Mouse (Mus musculus): ENCODE measurements around the gene Gpat2. TPM values are rescaled to one million over a fixed set of nuclear protein-coding genes. Genes with fewer than 3 reads are reported as not detected.

The Gpat2 gene
- total RNA-seq, 2 experiments from 2014 or later = 0.48 to 0.58 TPM

GRCm38 (mm10) chr2:127444055-127444789, 19.2 kb downstream of the Gpat2 start, which contains the start of gene Fahd2a:
Gene Fahd2a, minus strand, starts transcription at chr2:127444565.
- peak; percentile 95 for DNase-seq

GRCm38 (mm10) chr2:127446847-127447246, 21.8 kb downstream of the Gpat2 start:
- no peak for DNase-seq

- peak; percentile 51 for DNase-seq
Observed at GRCm38 (mm10) chr2:127449691-127450090, 24.7 kb downstream of the Gpat2 start.

- no peak for DNase-seq
Observed at GRCm38 (mm10) chr2:127451748-127452147, 26.7 kb downstream of the Gpat2 start.

GRCm38 (mm10) chr2:127453141-127453540, 28.1 kb downstream of the Gpat2 start:
- DNase-seq = no peak

- peak; percentile 86 for DNase-seq
Observed at GRCm38 (mm10) chr2:127453764-127454163, 28.8 kb downstream of the Gpat2 start.

- DNase-seq = no peak
Observed at GRCm38 (mm10) chr2:127459341-127459740, 34.3 kb downstream of the Gpat2 start.

- DNase-seq = no peak
Observed at GRCm38 (mm10) chr2:127461351-127461750, 36.4 kb downstream of the Gpat2 start.

GRCm38 (mm10) chr2:127462314-127462713, 37.3 kb downstream of the Gpat2 start:
- peak; percentile 76 for DNase-seq

- DNase-seq = no peak
Observed at GRCm38 (mm10) chr2:127470183-127470582, 45.2 kb downstream of the Gpat2 start.

GRCm38 (mm10) chr2:127470661-127471060, 45.7 kb downstream of the Gpat2 start:
- DNase-seq = no peak

GRCm38 (mm10) chr2:127471281-127471680, 46.3 kb downstream of the Gpat2 start:
- DNase-seq = no peak

GRCm38 (mm10) chr2:127472279-127472678, 47.3 kb downstream of the Gpat2 start:
- no peak for DNase-seq

- no peak for DNase-seq
Observed at GRCm38 (mm10) chr2:127479210-127479609, 54.2 kb downstream of the Gpat2 start.

- no peak for DNase-seq
Observed at GRCm38 (mm10) chr2:127479763-127480162, 54.8 kb downstream of the Gpat2 start.

- no peak for DNase-seq
Observed at GRCm38 (mm10) chr2:127481841-127482532, 57.0 kb downstream of the Gpat2 start.

GRCm38 (mm10) chr2:127482533-127482911, 57.5 kb downstream of the Gpat2 start:
- peak; percentile 71 for DNase-seq

GRCm38 (mm10) chr2:127483001-127483400, 58.0 kb downstream of the Gpat2 start:
- no peak for DNase-seq

- DNase-seq = peak; percentile 84
Observed at GRCm38 (mm10) chr2:127484476-127485170, 59.6 kb downstream of the Gpat2 start.

Data from adrenal gland, postnatal 10 days (tissue).